Mouse (Mus musculus) liver, embryonic 12.5 days (tissue): ENCODE data around the gene Chst8. TPM values are rescaled to one million over a fixed set of nuclear protein-coding genes. Genes with fewer than 3 reads are reported as not detected.

Source experiments
- ATAC-seq: fragments of 200-750 bp; cut with Nextera tagmentation; 2 replicates; pipeline ENCODE4 v1.8.0; 2017; ENCODE audit warnings: moderate number of reproducible peaks, mild to moderate bottlenecking, moderate library complexity
- H3K27ac ChIP-seq: fragments of 300-500 bp; sonication (generic); 2 replicates; pipeline ENCODE4 v1.5.1; 2016; ENCODE audit warnings: mild to moderate bottlenecking
- H3K27me3 ChIP-seq: fragments of 300-500 bp; sonication (generic); replicated peaks from 2 replicates; pipeline ENCODE4 v1.6.1; 2016; ENCODE audit warnings: mild to moderate bottlenecking, moderate library complexity
- H3K36me3 ChIP-seq: fragments of 300-500 bp; sonication (generic); 2 replicates; pipeline ENCODE4 v1.6.1; 2016; ENCODE audit warnings: mild to moderate bottlenecking, moderate library complexity
- H3K4me1 ChIP-seq: fragments of 300-500 bp; sonication (generic); 2 replicates; pipeline ENCODE4 v1.6.1; 2016
- H3K4me2 ChIP-seq: fragments of 300-500 bp; sonication (generic); 2 replicates; pipeline ENCODE4 v1.6.1; 2016; ENCODE audit warnings: mild to moderate bottlenecking, moderate library complexity
- H3K4me3 ChIP-seq: fragments of 300-500 bp; sonication (generic); 2 replicates; pipeline ENCODE4 v1.5.1; 2016; ENCODE audit warnings: mild to moderate bottlenecking, moderate library complexity
- H3K9ac ChIP-seq: fragments of 300-500 bp; sonication (generic); 2 replicates; pipeline ENCODE4 v1.6.1; 2016; ENCODE audit warnings: mild to moderate bottlenecking, moderate library complexity
- H3K9me3 ChIP-seq: fragments of 300-500 bp; sonication (generic); replicated peaks from 2 replicates; pipeline ENCODE4 v1.6.1; 2016; ENCODE audit warnings: mild to moderate bottlenecking, moderate library complexity
- WGBS: fragments of 180-500 bp; shearing (Covaris S2); methylation state at CpG from one replicate; pipeline ENCODE4 v1.1.7; 2016; ENCODE audit not compliant: insufficient replicate concordance; 5-methylcytosine and 5-hydroxymethylcytosine counted together
- polyA plus RNA-seq: library from polyadenylated mRNA; unstranded; fragments of >200 nt; fragmentation: Nextera tagmentation; extraction: Ambion mirVana; gene quantifications from 2 replicates; pipeline ENCODE4 v1.2.1, GENCODE M21; 2016

The Chst8 gene
- polyA plus RNA-seq, 1 experiment from 2014 or later = 1.3 TPM

DNA sequence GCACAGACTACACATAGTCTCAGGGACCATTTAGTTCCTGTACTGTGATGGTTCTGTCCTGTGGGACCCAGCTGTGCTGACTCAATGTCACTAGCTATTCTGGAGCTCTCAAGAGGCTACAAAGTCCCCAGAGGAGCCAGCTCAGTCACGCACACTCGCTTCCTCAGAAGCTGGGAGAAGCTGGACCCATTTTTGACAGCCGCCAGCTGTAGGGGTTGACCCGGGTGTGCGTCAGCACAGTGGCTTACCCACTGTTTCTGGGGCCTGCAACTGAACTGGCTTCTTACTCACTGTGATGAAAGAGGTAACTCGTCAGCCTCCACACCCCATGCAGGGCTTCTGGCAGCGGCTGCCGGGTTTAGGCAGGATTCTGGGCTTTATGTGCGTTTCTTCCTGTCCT lies 66.3 kb downstream of the Chst8 start:
- 45% methylated on average over 9 of the region's 9 CpGs for WGBS
- Histone ChIP-seq H3K27ac (no peak overlapping the region), H3K4me2 (no peak overlapping the region)

DNA sequence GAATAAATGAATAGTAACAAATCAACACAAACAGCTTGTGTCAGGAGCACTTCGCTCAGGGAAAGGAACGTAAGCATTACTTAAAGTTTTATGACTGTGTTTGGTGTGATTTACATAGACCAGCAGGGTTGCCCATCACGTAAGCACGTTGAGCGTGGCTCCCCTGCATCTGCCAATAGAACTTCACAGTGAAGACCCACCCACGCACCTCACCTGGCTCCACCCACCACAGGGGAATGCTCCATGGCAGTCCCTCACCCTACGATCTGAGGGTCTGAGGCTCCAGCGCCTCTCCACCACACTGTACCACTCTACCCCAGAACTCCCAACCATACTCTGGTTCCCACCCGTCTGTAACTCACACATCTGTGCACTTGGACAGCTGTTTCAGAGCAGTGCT lies 67.1 kb downstream of the Chst8 start:
- H3K9ac ChIP-seq = no peak overlapping the region
- H3K27ac ChIP-seq = no peak overlapping the region
- H3K4me2 ChIP-seq = no peak overlapping the region
- no peak overlapping the region for H3K4me3 ChIP-seq
- no peak for ATAC-seq
- WGBS = 59% methylated on average over 9 of the region's 9 CpGs
- no peaks in the 10 kb centered on the region for H3K36me3 ChIP-seq
- no peaks in the 10 kb centered on the region for H3K9me3 ChIP-seq
- H3K4me1 ChIP-seq = no peaks in the 10 kb centered on the region
- no peaks in the 10 kb centered on the region for H3K27me3 ChIP-seq

More for the DNA sequence above, 66.3 kb downstream of the Chst8 start:
- H3K9ac ChIP-seq = no peak overlapping the region
- no peaks in the 10 kb centered on the region for H3K9me3 ChIP-seq
- H3K4me3 ChIP-seq = no peak overlapping the region
- H3K27me3 ChIP-seq = no peaks in the 10 kb centered on the region
- ATAC-seq = no peak
- no peaks in the 10 kb centered on the region for H3K36me3 ChIP-seq
- no peaks in the 10 kb centered on the region for H3K4me1 ChIP-seq

DNA sequence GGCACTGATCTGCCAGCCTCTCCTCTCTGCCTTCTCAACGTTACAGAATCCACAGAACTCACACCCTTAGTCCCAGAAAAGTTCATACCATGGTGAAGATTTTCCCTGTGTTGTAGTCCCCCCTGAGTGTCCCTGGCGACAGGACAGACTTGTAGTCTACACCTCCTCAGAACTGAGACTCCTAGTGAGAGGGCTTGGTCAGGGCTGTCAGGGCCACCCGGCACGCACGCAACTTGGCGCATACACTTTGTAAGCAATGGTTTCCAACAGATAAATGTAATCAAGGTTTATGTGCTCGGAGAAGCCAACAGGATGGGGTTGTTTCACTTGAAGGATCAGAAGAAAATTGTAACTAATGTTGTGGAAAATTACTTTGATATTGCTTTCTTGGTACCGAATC lies 67.5 kb downstream of the Chst8 start:
- Histone ChIP-seq H3K36me3 (no peaks in the 10 kb centered on the region), H3K4me2 (no peak overlapping the region), H3K4me1 (no peaks in the 10 kb centered on the region), H3K9ac (no peak overlapping the region), H3K9me3 (no peaks in the 10 kb centered on the region), H3K27me3 (no peaks in the 10 kb centered on the region), H3K4me3 (no peak overlapping the region), H3K27ac (no peak overlapping the region)
- no peak for ATAC-seq
- WGBS = 74% methylated on average over 8 of the region's 8 CpGs

DNA sequence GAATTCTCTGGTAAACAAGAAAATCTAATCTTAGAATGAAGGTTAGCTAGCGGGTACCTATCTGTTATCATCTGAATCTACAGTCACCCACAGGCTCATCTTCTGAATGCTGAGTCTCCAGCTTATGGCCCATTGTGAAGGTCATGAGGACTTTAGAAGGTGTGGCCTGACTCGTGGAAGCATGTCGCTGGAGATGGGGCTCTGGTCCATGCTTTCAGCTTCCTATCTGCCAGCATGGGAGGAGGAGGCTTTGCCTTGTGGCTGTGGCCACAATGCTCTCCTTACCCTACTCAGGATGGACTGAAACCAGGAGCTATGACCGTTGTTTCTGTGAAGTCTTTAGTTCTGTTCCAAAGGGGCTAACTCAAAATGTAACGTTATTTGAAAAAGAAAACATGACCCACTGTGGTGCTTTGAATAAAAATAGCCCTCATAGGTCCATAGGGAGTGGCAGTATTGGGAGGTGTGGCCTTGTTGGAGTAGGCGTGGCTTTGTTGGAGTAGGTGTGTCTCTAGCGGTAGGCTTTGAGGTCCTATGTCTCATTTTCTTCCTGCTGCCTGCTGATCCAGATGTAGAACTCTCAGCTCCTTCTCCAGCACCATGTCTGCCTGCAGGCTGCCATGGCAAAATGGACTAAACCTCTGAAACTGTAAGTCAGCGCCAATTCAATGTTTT lies 69.0 kb downstream of the Chst8 start:
- Histone ChIP-seq H3K4me1 (no peaks in the 10 kb centered on the region), H3K9me3 (no peaks in the 10 kb centered on the region), H3K9ac (no peak overlapping the region), H3K4me2 (no peak overlapping the region), H3K4me3 (no peak overlapping the region), H3K27me3 (no peaks in the 10 kb centered on the region), H3K27ac (no peak overlapping the region), H3K36me3 (no peaks in the 10 kb centered on the region)
- 55% methylated on average over 8 of the region's 8 CpGs for WGBS
- ATAC-seq = no peak

DNA sequence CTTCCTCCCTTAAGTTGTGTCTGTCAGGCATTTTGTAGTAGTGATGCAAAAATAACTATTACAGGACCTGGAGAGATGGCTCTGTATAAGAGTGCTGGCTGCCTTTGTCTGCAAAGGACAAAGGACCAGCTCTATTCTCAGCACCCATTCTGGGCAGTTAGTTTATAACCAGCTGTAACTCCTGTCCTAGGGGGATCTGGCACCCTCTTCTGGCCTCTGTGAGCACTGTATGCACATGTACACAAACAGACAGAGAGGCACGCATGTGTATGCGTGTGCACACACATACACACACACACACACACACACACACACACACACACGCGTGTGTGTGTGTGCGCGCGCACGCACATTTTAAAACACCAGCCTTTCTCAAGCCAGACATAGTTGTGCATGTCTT lies 73.1 kb downstream of the Chst8 start:
- no peak overlapping the region for H3K27ac ChIP-seq
- no peaks in the 10 kb centered on the region for H3K27me3 ChIP-seq
- WGBS = 84% methylated on average over 8 of the region's 8 CpGs
- H3K4me2 ChIP-seq = no peak overlapping the region
- ATAC-seq = no peak
- no peaks in the 10 kb centered on the region for H3K4me1 ChIP-seq
- H3K9ac ChIP-seq = no peak overlapping the region
- H3K9me3 ChIP-seq = no peaks in the 10 kb centered on the region
- H3K36me3 ChIP-seq = no peaks in the 10 kb centered on the region
- no peak overlapping the region for H3K4me3 ChIP-seq

DNA sequence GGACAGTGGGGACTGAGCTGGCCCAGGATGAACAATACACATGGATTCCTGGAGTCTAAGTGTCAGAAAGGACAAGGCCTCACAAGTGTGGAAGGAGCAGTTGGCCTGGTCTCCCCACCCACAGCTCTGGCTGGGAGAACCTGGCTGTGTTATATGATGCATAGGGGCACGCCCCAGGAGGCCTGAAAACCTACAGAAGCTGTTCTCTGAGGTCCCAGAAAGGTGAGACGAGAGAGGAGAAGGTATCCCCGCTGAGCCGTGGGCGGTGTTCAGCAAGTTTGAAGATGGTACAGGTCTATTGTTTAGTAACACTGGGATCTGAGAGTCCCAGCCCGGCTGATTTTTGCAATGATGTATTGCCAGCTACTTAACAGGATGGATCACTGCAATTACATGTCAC lies 75.3 kb downstream of the Chst8 start:
- Histone ChIP-seq H3K4me1 (no peaks in the 10 kb centered on the region), H3K36me3 (no peaks in the 10 kb centered on the region), H3K9me3 (no peaks in the 10 kb centered on the region), H3K4me2 (no peak overlapping the region), H3K4me3 (no peak overlapping the region), H3K27me3 (no peaks in the 10 kb centered on the region), H3K27ac (no peak overlapping the region), H3K9ac (no peak overlapping the region)
- ATAC-seq = no peak
- WGBS = 59% methylated on average over 6 of the region's 6 CpGs

DNA sequence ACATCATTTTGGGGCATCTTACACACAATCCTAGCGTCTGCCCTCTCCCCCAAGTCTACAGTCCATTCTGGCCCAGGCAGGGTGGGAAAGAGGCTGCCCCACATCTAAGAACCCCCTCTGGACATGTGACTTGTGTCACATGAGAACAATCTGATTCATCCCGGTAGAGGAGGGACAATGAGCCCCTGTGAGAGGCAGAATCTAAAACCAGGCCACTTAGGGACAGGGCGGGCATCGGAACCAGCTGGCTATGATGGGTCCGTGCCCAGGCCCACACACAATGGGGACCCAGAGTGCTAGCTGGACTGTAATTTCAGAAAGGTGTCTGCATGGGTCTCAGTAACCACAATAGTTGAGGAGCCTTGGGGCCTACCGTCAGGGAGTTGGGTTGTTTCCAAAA lies 78.2 kb downstream of the Chst8 start:
- no peak overlapping the region for H3K4me2 ChIP-seq
- H3K27ac ChIP-seq = no peak overlapping the region
- no peaks in the 10 kb centered on the region for H3K36me3 ChIP-seq
- ATAC-seq = no peak
- 81% methylated on average over 6 of the region's 6 CpGs for WGBS
- H3K4me1 ChIP-seq = no peaks in the 10 kb centered on the region
- no peak overlapping the region for H3K9ac ChIP-seq
- H3K27me3 ChIP-seq = no peaks in the 10 kb centered on the region
- no peak overlapping the region for H3K4me3 ChIP-seq
- H3K9me3 ChIP-seq = no peaks in the 10 kb centered on the region

DNA sequence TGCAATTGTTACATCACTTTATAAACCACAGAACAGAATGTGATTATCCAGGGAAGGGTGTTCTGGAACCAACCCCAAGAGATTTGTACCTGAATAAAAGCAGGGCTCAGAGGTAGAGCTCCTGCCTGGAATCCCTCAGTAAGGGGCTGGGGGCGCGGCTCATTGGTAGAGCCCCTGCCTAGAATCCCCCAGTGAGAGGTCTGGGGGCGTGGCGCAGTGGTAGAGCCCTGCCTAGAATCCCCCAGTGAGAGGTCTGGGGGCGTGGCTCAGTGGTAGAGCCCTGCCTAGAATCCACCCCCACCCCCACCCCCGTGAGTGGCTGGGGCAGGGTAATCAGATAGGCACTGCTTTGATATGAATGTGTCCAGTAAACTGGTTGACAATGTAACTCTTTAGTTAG lies 83.6 kb downstream of the Chst8 start:
- ATAC-seq = no peak
- WGBS = 34% methylated on average over 6 of the region's 6 CpGs
- Histone ChIP-seq H3K4me3 (no peak overlapping the region), H3K4me2 (no peak overlapping the region), H3K4me1 (no peaks in the 10 kb centered on the region), H3K36me3 (no peaks in the 10 kb centered on the region), H3K9ac (no peak overlapping the region), H3K27ac (no peak overlapping the region), H3K9me3 (no peaks in the 10 kb centered on the region), H3K27me3 (no peaks in the 10 kb centered on the region)

DNA sequence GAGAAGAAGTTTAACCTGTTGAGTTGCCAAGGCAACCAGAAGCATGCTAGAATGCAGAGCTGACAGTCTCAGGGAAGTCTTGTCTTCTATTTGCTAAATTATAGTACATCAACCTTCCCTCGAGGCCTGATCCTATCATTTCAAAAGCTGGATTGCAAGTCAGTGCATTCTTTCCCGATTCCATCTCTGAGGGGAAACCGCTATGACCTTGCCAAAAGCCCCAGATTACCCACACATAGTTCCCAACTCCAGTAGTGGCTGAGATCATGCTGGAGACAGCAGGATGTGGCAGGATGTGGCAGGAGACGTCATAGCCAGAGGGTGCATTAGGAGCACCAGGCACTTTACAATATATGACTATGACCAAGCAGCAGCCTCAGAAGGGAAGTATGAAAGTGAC lies 87.3 kb downstream of the Chst8 start:
- H3K9me3 ChIP-seq = no peaks in the 10 kb centered on the region
- H3K27me3 ChIP-seq = no peaks in the 10 kb centered on the region
- no peaks in the 10 kb centered on the region for H3K4me1 ChIP-seq
- no peak for ATAC-seq
- no peak overlapping the region for H3K4me2 ChIP-seq
- no peak overlapping the region for H3K4me3 ChIP-seq
- no peaks in the 10 kb centered on the region for H3K36me3 ChIP-seq
- 52% methylated on average over 4 of the region's 4 CpGs for WGBS
- no peak overlapping the region for H3K27ac ChIP-seq
- no peak overlapping the region for H3K9ac ChIP-seq

DNA sequence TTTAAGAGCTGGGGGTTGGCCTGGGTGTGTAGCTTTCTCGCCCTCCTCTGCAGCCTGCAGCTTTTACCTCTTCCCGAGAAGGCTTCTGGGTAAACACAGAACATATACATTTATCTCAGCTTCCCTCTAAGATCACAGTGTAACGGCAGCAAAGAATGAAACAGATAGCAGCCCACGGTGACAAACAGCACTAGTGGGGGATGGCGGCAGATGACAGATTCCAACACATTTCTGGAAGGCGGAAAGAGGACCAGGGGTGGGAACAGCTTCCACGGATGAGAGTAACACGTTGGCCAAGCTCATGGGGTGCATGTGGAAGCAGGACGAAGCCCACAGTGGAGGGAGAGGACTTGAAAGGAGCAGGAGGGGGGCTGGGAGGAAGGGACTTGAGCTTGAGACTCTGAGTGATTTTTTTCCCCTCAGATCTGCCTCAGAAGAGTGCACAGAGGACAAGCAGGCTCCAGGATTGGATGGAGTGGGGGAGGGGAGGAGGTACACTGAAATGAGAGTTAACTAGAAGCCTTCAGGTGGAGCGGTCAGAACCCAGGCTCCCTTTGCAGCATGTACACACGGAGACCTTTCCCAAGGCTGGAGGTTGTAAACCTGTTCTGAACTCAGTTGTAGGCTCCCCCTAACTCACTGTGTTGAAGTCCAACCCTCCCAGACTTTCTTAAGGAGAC lies 89.8 kb downstream of the Chst8 start:
- Histone ChIP-seq H3K27me3 (no peaks in the 10 kb centered on the region), H3K36me3 (no peaks in the 10 kb centered on the region), H3K27ac (no peak overlapping the region), H3K4me2 (no peak overlapping the region), H3K9ac (no peak overlapping the region), H3K4me1 (no peaks in the 10 kb centered on the region), H3K4me3 (no peak overlapping the region), H3K9me3 (no peaks in the 10 kb centered on the region)
- 43% methylated on average over 11 of the region's 11 CpGs for WGBS
- no peak for ATAC-seq

DNA sequence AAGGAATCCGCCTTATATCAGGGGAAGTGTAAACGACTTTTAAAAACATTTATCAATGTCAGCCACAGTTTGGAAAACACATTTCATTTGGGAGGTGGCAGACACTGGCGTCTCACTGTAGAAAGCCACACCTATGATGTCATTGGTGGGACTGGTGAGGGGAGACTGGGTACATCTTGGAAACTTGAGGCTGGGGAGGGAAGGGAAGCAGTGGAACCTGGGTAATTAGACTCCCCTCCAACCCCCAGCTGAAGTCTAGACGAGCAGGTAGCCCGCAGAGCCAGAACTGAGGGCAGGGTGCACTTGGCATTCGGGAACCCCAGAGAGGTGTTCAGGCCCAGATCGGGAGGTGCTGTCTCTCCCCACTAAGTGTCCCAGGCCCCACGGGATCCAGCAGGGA lies 90.4 kb downstream of the Chst8 start:
- ATAC-seq = no peak
- WGBS = 26% methylated on average over 8 of the region's 8 CpGs

DNA sequence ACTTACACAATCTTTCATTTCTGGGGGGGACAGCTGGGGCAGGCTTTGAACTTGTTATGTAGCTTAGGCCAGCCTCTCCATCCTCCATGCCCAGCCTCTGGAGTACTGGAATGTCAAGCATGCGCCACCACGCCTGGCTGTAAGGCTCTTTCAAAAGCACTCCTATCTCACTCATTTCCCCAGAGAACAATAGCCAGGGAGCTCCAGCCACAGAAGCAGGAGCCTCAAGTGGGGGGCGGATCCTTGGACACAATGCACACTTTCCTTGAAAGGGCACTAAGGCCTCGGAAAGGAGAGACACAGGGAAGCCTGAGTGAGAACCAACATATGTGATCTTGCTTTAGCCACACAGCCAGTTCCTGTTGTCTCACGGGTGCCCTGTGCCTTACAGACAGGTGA lies 90.9 kb downstream of the Chst8 start:
- 0 out of 2 replicates have a peak, but pooled peaks have one; percentile 5 for ATAC-seq

More for the DNA sequence above, 90.4 kb downstream of the Chst8 start:
- no peaks in the 10 kb centered on the region for H3K36me3 ChIP-seq
- no peak overlapping the region for H3K4me3 ChIP-seq
- peaks cover 2% of the 10 kb centered on the region for H3K27me3 ChIP-seq
- no peak overlapping the region for H3K4me2 ChIP-seq
- H3K27ac ChIP-seq = no peak overlapping the region
- H3K9ac ChIP-seq = no peak overlapping the region
- H3K9me3 ChIP-seq = no peaks in the 10 kb centered on the region
- no peaks in the 10 kb centered on the region for H3K4me1 ChIP-seq

More for the DNA sequence above, 90.9 kb downstream of the Chst8 start:
- 17% methylated on average over 5 of the region's 5 CpGs for WGBS
- Histone ChIP-seq H3K4me1 (no peaks in the 10 kb centered on the region), H3K9ac (no peak overlapping the region), H3K4me3 (no peak overlapping the region), H3K36me3 (no peaks in the 10 kb centered on the region), H3K27ac (no peak overlapping the region), H3K4me2 (no peak overlapping the region), H3K27me3 (peaks cover 7% of the 10 kb centered on the region), H3K9me3 (no peaks in the 10 kb centered on the region)
